Mouse (Mus musculus): ENCODE measurements around the gene Ccdc85c.

GRCm38 (mm10) chr12:108204978-108205377 is 70.2 kb downstream of the Ccdc85c start:
- TF ChIP-seq POLR2A (IDR thresholded peaks at IDR 0.05; ENCODE audit: control insufficient read depth, extremely low read depth, insufficient read depth, low read length, poor library complexity) = no peak
- TF ChIP-seq CTCF (IDR thresholded peaks at IDR 0.05; ENCODE audit: borderline replicate concordance, control insufficient read depth, extremely low read depth, insufficient read depth, low read length, poor library complexity) = no peak

All from thymus, adult 2 months (tissue).